Mouse (Mus musculus): ENCODE data around the gene Cpxm1. TPM values are rescaled to one million over a fixed set of nuclear protein-coding genes. Genes with fewer than 3 reads are reported as not detected.

Gene Cpxm1
- total RNA-seq, 1 experiment from 2014 or later, result 0.94 TPM

DNA sequence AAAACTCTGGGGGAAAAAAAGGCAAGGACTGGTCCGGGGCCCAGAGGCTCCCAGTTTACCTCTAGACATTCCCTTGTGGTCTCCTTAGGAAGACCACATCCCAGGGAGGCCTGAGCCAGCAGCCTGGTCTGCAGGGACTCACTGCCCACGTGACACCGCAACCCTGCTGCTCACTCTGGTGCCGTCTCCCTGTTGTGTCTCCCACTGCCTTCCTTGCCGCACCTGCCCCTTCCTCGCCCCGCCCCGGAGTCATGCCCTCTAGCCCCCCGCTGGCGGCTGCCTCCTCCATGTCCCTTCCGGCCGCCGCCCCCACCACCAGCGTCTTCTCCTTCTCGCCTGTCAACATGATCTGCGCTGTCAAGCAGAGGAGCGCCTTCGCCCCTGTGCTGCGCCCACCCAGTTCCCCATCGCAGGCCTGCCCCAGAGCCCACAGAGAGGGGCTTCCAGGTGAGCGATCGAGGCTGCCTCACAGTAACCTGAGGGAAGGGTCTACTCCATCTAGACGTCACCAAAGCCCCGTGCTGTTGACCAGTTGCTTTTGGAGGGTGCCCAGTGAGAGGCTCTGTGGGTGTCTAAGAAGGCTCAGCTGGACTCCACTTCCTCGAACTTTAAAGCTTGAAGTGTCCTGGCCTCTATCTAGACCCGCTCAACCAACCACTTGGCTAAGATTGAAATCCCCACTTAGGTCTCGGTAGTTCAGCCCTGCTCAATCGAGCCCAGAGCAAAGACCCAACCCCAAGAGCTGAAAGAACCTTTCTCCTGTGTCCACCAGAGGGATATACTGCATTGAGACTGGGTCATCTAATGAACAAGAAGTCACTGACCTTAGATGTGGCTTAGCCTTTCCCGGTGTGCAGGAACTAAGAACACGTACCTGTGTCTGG is 31.9 kb downstream of the Cpxm1 start:
- ATAC-seq (replicated peaks in 1 of 2; ENCODE audit: insufficient read depth in 1 of 2, low FRiP score in 2 of 2, low TSS enrichment in 1 of 2, low read depth in 1 of 2, poor library complexity in 2 of 2, severe bottlenecking in 2 of 2), result peak; percentile 46 to 65

DNA sequence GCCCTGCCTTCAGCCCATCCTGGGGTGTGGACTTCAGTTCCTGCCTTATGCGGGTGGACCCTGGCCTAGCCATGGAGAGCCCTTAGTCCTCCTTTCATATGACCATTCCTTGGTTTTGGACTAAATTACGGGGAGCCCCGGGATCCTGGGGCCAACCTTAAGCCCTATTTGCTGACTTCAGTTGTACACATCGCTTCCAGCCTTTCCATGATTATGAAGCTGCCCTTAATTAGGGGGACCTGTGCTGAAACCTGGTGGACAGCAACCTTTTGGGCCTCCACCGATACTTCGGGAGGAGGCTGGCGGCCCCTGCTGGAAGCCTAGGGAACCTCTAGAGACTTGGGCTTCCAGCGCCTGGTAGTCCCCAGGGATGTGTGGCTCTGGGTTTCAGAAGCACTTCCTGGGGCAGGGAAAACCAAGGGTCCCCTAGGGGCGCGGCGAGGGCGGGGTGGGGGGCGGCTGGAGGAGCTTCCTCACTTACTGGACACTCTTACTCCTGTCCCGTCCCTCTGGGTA is 34.8 kb downstream of the Cpxm1 start:
- ATAC-seq (replicated peaks in 1 of 2; ENCODE audit: insufficient read depth in 1 of 2, low FRiP score in 2 of 2, low TSS enrichment in 1 of 2, low read depth in 1 of 2, poor library complexity in 2 of 2, severe bottlenecking in 2 of 2), result peak; percentile 41 to 54; a peak in 2 of 4 replicates

DNA sequence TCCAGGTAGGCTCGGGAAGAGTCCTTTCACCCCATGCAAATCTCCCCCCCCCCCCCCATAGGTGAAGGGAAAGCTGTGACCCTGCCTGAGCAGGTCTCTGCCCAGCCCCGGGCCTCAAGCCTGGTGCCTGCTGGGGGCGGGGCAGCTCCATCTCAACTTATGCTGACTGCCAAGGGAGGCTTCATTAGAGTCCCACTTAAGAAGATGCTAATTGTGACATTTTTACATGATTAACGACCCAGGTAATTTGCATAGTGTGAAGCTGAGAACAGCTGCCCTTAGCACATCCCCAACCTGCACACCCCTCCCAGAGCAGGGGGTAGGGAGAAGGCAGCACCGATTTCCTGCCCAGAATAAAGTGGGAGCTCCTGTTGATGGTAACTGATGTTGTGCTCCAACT is 38.5 kb downstream of the Cpxm1 start:
- ATAC-seq (replicated peaks in 1 of 2; ENCODE audit: insufficient read depth in 1 of 2, low FRiP score in 2 of 2, low TSS enrichment in 1 of 2, low read depth in 1 of 2, poor library complexity in 2 of 2, severe bottlenecking in 2 of 2), result no peak

DNA sequence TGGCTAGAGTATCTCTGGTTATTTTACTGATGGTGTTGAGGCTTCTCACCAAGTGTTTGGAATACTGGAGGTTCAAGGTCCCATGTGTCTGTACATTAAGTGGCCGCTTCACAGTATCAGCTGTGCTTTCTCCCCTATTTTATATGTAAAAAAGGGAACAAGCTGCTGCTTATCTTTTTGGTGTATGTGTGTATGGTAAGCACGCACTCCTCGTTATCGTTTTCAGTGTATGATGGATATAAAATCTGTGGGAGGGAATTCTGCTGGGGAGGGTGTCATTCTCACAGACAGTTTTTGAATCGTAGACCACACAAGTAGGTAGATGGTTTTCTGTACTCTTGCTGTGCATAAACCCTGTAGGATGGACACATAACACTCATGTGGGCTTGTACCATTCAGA is 39.8 kb downstream of the Cpxm1 start:
- no peak for ATAC-seq (replicated peaks in 1 of 2; ENCODE audit: insufficient read depth in 1 of 2, low FRiP score in 2 of 2, low TSS enrichment in 1 of 2, low read depth in 1 of 2, poor library complexity in 2 of 2, severe bottlenecking in 2 of 2)

DNA sequence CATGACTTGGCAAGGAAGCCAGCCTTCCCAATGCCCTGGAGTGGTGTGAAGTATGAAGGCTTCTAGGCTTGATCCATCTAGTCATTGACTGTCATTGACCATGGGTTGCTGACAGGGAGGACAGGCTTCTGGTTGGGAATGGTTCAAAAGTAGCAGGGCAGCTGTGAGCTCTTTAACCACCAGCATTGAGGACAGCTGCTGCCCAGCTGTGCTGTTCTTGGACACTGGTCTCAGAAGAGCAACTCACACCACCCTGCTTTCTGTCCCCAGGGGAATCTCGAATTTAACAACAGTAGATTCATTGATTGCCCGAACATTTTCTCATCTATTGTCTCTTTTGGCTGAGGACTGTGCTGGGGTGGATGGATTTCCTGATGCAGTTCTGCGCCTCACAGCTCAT is 43.5 kb downstream of the Cpxm1 start:
- ATAC-seq (replicated peaks in 1 of 2; ENCODE audit: insufficient read depth in 1 of 2, low FRiP score in 2 of 2, low TSS enrichment in 1 of 2, low read depth in 1 of 2, poor library complexity in 2 of 2, severe bottlenecking in 2 of 2), result no peak

DNA sequence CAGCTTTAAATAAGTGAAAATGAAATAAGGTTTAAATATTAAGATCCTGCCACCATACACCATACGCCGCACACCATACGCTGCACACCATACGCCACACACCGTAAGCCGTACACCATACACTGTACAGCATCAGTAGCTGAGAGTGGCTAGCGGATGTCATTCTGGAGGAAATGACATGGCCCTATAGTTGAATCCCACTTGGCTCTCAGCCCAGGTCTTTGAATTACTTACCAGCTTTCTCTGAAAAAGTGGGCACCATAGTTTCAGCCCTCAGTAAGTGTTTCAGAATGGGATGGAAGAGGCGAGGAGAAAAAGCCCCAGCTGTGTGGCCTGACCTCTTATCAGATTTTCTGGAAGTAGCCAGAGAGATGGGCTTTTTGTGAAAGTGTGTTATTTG is 44.0 kb downstream of the Cpxm1 start:
- ATAC-seq (replicated peaks in 1 of 2; ENCODE audit: insufficient read depth in 1 of 2, low FRiP score in 2 of 2, low TSS enrichment in 1 of 2, low read depth in 1 of 2, poor library complexity in 2 of 2, severe bottlenecking in 2 of 2), result no peak

DNA sequence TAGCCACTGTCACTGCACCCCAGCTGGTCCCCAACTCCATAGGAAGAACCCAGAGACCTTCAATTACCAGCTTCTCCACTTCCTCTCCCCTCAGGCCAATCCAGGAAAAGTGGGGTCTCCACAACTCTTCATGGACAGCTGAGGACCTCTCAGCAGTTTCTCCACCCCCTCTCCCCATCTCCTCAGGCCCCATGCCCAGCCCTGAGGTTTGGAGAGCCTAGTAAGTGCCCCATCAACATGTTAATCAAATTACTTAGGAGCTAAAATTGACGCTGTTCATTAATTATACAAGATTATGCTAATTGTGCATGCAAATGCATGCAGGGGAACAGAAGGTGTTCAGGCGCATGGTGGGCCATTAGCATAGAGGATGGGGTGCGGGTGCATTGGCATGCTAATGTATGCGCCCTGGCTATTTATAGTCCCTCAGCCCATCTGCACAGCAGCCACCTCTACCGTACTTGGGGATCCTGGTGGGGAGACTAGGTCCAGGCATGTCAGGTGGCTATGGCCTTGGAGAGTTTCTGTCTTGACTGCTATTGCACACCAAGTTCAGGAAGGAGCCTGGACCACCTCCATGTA is 45.5 kb downstream of the Cpxm1 start:
- ATAC-seq (replicated peaks in 1 of 2; ENCODE audit: insufficient read depth in 1 of 2, low FRiP score in 2 of 2, low TSS enrichment in 1 of 2, low read depth in 1 of 2, poor library complexity in 2 of 2, severe bottlenecking in 2 of 2), result no peak

DNA sequence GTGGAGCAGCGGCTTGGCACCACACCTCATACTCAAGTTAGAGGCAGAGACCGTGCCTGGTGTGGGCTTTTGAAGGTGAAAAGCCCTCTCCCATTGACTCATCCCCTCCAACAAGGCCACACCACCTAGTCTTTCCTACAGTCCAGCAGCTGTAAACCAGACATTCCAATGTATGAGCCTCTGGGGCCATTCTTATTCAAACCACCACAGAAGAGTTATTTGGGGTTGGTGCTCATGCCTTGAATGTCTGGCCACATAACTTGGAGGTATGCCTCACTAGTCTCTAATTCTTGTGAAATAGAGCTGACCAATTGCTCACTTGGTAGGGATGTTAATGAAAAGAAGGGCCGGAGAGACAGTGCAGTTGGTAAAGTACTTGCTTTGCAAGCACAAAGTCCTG is 47.0 kb downstream of the Cpxm1 start:
- ATAC-seq (replicated peaks in 1 of 2; ENCODE audit: insufficient read depth in 1 of 2, low FRiP score in 2 of 2, low TSS enrichment in 1 of 2, low read depth in 1 of 2, poor library complexity in 2 of 2, severe bottlenecking in 2 of 2), result no peak

DNA sequence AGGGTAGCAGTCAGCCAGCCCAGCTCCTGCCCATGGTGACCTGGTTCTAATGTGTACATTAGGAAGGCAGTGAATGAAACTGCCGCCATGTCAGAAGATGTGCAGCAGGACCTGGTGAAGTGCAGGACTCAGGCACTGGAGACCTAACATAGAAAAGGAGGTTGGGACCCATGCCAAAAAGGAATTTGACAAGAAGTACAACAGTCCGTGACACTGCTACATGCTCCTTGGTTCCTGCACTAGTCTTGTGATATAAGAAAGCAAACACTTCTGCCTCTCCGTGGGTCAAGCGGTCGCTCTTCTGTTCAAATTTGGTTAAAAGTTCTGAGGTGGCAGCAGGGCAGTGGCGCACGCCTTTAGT is 56.2 kb downstream of the Cpxm1 start:
- no peak for ATAC-seq (replicated peaks in 1 of 2; ENCODE audit: insufficient read depth in 1 of 2, low FRiP score in 2 of 2, low TSS enrichment in 1 of 2, low read depth in 1 of 2, poor library complexity in 2 of 2, severe bottlenecking in 2 of 2)

Other genes with a start within 250 kb of the Cpxm1 start
- gene Snrpb, start 218.2 kb downstream of the Cpxm1 start, total RNA-seq (2017), result 135 and 198 TPM in 2 replicates
- gene Tmc2, start 202.4 kb downstream of the Cpxm1 start, total RNA-seq (2017), result not detected in 2 replicates
- gene Nop56, start 123.1 kb downstream of the Cpxm1 start, total RNA-seq (2017), result 416 and 547 TPM in 2 replicates
- 98.3 and 145 TPM in 2 replicates for gene Idh3b, start 113.0 kb downstream of the Cpxm1 start, total RNA-seq (2017)
- gene Ebf4, start 102.4 kb downstream of the Cpxm1 start, total RNA-seq (2017), result not detected in 2 replicates
- not detected in 2 replicates for gene Gm28372, start 7.7 kb upstream of the Cpxm1 start, total RNA-seq (2017)
- gene 1700020A23Rik, start 7.7 kb upstream of the Cpxm1 start, total RNA-seq (2017), result not detected in 2 replicates
- not detected in 2 replicates for gene Tmem239, start 8.9 kb upstream of the Cpxm1 start, total RNA-seq (2017)
- 127 and 142 TPM in 2 replicates for gene Vps16, start 26.8 kb upstream of the Cpxm1 start, total RNA-seq (2017)
- gene Pced1a, start 27.1 kb upstream of the Cpxm1 start, total RNA-seq (2017), result 11.5 and 12.5 TPM in 2 replicates
- 155 and 171 TPM in 2 replicates for gene Ptpra, start 52.7 kb upstream of the Cpxm1 start, total RNA-seq (2017)
- gene Mrps26, start 166.2 kb upstream of the Cpxm1 start, total RNA-seq (2017), result 34.9 and 37.2 TPM in 2 replicates
- not detected in 2 replicates for gene Oxt, start 178.6 kb upstream of the Cpxm1 start, total RNA-seq (2017)
- not detected in 2 replicates for gene Avp, start 185.0 kb upstream of the Cpxm1 start, total RNA-seq (2017)
- 17.7 and 20.2 TPM in 2 replicates for gene Fastkd5, start 232.5 kb upstream of the Cpxm1 start, total RNA-seq (2017)
- 6.3 and 9.4 TPM in 2 replicates for gene Ubox5, start 232.5 kb upstream of the Cpxm1 start, total RNA-seq (2017)
- 0.44 and 0.45 TPM in 2 replicates for gene Lzts3, start 245.2 kb upstream of the Cpxm1 start, total RNA-seq (2017)

Measured in hematopoietic stem cell, adult 5-6 weeks (primary cell).